Mouse (Mus musculus): ENCODE data around the gene Bcat2. TPM values are rescaled to one million over a fixed set of nuclear protein-coding genes. Genes with fewer than 3 reads are reported as not detected.

The Bcat2 gene
- total RNA-seq, 2 experiments from 2014 or later, result 50.0 to 81.0 TPM

DNA sequence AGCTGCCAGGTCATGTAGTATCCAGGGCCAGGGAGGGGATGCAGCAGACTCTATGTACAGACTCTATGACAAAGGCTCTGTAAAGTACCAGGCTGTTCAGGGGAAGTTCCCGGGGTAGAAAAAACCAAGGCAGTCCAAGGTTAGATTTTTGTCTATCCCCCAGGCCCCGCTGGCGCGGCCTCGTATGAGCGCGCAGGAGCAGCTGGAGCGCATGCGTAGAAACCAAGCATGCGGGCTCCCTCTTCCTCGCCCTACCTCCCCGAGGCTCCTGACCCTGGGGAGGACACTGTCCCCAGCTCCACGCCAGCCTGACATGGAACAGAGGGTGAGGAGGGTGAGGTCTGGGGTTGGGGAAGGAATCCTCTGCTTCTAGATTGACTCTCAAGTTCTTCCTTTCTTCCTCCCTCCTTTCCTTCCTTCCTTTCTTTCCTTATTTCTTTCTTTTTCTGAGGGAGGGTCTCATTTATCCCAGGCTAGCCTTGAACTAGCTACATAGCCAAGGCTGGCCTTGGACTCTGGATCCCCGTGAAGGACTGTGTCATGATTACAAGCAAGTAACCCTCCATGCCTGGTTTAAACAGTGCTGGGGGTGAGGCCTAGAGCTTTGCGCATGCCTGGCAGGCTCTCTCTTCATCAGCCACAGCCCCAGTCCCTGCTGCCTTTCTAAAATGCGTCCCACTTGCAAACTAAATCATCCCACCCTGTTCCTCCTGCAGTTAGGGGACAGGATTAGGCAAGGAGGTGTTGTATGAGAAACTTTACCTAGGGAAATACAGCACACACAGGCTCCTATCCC lies 20.1 kb upstream of the Bcat2 start:
- ATAC-seq (replicated peaks; ENCODE audit: low FRiP score, low TSS enrichment, poor library complexity, severe bottlenecking), result no peak

DNA sequence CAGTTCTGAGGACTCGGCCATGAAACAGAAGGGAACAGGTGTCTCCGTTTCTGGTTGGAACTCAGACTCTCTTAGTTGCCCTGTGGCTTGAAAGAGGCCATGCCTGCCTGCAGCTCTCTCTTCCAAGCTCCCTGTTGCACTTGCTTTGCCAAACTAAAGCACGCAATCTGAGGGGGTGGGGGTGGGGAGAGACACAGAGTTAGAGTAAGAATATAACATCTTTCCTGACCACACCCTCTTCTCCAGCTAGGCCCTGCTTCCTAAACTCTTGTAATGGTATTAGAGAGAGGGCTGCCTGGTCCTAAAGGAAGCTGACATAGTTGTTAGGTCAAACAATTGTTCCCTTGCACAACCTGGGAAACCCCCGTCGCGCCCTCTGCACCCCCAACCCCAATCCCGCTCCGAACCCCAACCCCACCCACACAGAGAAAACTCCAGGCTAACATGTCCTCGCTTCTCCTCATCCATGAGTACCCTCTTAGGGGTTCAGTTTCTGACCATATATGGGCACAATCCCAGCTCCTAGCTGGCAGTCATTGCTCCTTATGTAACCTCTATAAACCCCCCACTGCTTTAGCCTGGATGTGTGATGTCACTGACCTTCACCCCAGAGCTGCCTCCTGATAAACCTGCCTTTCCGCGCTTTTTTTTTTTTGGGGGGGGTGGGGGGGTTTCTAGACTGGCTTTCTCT lies 19.0 kb upstream of the Bcat2 start:
- no peak for ATAC-seq (replicated peaks; ENCODE audit: low FRiP score, low TSS enrichment, poor library complexity, severe bottlenecking)

- ATAC-seq (replicated peaks; ENCODE audit: low FRiP score, low TSS enrichment, poor library complexity, severe bottlenecking), result no peak
Observed at GRCm38 (mm10) chr7:45551512-45551883, 18.5 kb upstream of the Bcat2 start.

- ATAC-seq (replicated peaks; ENCODE audit: low FRiP score, low TSS enrichment, poor library complexity, severe bottlenecking), result no peak
Observed at GRCm38 (mm10) chr7:45553519-45553918, 16.4 kb upstream of the Bcat2 start.

DNA sequence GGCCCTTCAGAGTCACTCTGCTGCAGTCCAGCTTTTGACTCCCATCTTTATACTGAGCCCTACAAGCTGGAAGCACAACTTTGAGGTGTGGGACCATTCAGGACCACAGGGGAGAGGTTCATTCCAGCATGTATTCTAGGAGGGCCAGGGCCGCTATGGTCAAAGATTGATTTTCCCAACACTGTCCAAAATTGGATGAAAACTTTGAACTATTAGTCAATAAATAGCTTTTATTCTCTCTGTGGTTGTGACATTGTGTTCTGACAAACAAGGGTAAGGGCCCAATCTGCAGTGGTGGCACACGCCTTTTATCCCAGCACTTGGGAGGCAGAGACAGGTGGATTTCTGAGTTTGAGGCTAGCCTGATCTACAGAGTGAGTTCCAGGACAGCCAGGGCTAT lies 16.0 kb upstream of the Bcat2 start:
- ATAC-seq (replicated peaks; ENCODE audit: low FRiP score, low TSS enrichment, poor library complexity, severe bottlenecking), result no peak

DNA sequence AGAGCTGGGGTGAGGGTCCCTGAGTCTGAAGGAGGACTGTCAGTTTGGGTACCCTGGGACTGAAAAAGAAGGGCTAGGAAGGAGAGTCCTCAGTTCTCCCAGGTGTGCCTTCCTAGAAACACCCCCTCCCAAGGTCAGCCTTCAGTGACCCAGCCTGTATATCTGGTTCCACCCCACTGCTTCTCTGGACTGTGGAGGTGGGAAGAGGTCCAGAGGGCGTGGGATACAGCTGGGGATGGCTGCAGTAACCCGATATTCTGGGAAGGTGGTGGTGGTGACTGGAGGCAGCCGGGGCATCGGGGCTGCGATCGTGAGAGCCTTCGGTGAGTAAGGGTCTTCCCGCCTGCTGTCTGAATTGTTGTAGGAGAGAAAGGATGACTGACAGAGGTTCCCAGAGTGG lies 15.2 kb upstream of the Bcat2 start, which contains the start of gene Hsd17b14:
Gene Hsd17b14 (plus strand): TSS at position 150 of the 400 bp plus-strand sequence.
- no peak for ATAC-seq (replicated peaks; ENCODE audit: low FRiP score, low TSS enrichment, poor library complexity, severe bottlenecking)

DNA sequence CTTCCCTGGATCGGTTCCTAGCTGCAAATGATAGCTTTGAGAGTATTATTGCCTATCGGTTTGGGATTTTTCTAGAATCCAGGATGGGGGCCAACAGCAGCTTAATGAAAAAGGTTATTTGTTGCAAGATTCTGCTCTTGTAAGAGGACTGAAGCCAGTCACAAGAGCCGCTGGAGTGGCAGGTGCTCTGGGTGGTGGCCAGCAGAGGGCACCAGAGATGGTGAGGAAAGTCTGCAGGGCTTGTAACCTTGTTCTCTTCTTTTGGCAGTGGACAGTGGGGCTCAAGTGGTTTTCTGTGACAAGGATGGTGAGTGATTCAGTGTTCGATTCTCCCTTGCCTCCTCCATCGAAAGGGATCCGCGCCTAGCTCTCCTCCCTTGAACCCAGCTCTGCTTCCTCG lies 14.2 kb upstream of the Bcat2 start:
- peak; percentile 84 for ATAC-seq (replicated peaks; ENCODE audit: low FRiP score, low TSS enrichment, poor library complexity, severe bottlenecking)

DNA sequence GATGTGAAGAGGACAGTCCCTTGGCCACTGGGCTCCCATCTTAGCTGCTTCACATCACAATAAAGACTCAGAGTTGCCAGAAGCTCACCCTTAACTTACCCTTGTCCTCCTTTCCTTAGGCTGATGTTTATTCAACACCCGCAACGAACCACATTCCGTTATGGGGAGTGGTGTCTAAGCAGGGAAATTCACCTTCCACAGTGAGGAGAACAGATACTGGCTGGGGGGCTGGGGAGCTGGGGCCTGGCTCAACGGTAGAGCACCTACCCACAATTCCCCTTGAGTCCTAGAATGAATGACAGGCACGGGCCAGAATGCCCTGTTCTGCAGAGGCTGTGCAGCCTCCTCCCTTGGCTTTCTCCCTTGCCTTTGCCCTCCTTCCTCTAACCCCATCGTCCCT lies 11.0 kb upstream of the Bcat2 start:
- ATAC-seq (replicated peaks; ENCODE audit: low FRiP score, low TSS enrichment, poor library complexity, severe bottlenecking), result no peak

DNA sequence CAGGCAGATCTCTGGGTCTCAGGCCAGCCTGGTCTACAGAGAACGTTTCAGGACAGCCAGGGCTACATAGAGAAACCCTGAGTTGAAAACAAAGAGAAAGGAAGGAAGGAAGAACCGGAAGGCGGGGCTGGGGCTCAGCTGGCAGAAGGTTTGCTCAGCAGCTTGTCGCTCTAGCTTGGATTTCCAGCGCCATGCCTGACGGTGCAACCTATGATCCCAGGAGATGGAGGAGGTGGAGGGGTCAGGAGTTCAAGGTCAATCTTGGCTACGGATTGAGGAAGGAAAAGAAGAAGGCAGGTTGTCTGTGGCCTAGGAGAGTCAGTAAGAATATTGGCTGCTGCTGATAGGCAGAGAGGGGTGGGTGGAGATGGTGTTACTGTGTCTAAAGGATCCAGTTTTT lies 9.7 kb upstream of the Bcat2 start:
- no peak for ATAC-seq (replicated peaks; ENCODE audit: low FRiP score, low TSS enrichment, poor library complexity, severe bottlenecking)

GRCm38 (mm10) chr7:45560843-45561623 lies 8.9 kb upstream of the Bcat2 start:
- ATAC-seq (replicated peaks; ENCODE audit: low FRiP score, low TSS enrichment, poor library complexity, severe bottlenecking), result peak; percentile 76

DNA sequence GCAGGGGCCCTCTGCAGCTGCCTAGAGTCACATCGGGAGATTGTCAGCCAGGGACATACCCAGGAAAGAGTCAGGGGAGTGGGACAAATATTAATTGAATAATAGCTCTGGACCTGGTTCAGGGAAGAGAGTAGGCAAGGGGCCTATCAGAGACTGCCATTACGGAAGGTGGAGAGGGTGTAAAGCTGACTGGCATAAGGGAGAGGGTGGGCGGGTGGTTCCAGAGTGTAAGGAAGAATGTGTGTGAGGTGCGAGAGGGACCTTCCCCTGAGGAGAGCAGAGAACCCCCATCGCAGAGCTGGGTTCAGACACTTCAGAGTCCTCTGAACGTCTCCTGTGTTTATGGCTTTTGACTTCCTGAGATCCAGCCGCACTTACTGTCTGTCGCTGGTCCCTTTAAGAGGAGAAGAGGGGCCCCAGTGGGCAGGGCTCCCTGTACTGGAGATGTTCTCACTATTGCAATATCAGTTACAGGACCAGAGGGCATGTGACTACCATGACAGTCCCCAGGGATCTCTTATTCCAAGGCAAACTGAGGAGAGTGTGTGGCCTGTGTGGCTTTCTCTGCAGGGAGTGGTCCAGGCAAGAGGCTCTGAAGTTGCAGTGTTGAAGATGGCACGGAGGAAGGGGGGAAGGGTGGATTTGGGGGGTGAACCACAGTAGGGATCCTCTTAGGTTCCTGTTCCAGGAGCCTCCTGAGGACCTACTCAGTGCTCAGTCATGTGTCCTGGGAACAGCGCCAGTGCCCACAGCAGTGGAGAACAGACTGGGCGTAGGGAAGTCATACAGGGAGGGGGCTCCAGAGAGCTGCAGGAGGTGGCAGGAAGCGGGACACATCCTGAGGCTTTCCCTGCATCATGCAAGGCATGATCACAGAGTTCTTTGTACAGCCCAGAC lies 8.1 kb upstream of the Bcat2 start:
- 0 out of 2 replicates have a peak, but pooled peaks have one; percentile 11 for ATAC-seq (replicated peaks; ENCODE audit: low FRiP score, low TSS enrichment, poor library complexity, severe bottlenecking)

- ATAC-seq (replicated peaks; ENCODE audit: low FRiP score, low TSS enrichment, poor library complexity, severe bottlenecking), result no peak
Observed at GRCm38 (mm10) chr7:45564811-45565210, 5.1 kb upstream of the Bcat2 start.

DNA sequence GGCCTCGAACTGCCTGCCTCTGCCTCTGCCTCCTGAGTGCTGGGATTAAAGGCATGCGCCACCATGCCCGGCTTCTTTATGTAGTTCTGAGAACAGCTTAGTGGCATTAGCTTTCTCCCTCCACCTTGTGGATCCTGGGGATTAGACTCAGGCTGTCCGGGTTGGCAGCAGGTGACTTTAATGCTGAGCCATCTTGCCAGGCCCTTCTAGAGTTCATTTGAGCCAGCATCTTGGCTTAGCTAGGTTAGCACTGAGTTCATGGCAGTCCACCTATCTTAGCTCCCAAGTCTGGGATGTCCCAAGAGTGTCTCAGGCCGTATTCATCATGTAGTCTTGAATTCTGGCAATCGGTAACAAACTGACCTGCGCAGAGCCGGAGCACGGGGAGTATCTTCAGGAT lies 4.5 kb upstream of the Bcat2 start:
- no peak for ATAC-seq (replicated peaks; ENCODE audit: low FRiP score, low TSS enrichment, poor library complexity, severe bottlenecking)

- ATAC-seq (replicated peaks; ENCODE audit: low FRiP score, low TSS enrichment, poor library complexity, severe bottlenecking), result no peak
Observed at GRCm38 (mm10) chr7:45567112-45567779, 2.7 kb upstream of the Bcat2 start.

- peak; percentile 85 for ATAC-seq (replicated peaks; ENCODE audit: low FRiP score, low TSS enrichment, poor library complexity, severe bottlenecking)
Observed at GRCm38 (mm10) chr7:45567780-45568516, 2.0 kb upstream of the Bcat2 start.

DNA sequence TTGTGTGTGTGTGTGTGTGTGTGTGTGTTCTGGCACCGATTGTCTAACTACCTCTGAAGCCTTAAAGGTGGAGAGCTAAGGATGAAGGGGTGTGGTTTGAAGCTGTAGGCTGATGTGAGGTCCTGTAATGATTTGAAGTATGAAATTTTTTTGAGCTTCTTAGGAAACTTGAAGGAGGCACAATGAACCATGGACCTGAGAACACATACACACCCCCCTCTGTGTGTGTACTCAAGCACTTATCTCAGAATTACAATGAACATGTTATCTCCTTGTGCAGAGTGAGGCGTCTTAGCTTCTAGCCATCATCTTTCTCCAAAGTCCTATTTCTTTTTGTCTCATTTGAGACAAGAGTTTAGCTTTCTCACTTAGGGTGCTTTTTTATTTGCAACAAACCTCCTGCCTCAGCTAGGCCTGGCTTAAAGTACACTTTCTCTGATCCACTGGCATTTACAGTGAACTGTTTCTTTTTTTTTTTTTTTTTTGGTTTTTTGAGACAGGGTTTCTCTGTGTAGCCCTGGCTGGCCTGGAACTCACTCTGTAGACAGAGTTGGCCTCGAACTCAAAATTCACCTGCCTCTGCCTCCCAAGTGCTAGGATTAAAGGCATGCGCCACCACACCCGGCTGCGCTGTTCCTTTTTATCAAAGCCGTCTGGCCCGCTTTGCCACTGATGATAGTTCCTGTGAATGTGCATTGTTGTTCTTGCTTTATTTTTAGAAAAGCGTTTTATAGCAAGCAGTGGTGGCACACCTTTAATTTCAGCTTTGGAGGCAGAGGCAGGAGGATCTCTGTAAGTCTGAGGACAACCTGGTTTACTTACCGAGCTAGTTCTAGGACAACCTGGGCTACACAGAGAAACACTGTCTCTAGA lies 1.1 kb upstream of the Bcat2 start:
- peak; percentile 67 for ATAC-seq (replicated peaks; ENCODE audit: low FRiP score, low TSS enrichment, poor library complexity, severe bottlenecking)

GRCm38 (mm10) chr7:45571966-45572365 lies 2.0 kb downstream of the Bcat2 start:
- no peak for ATAC-seq (replicated peaks; ENCODE audit: low FRiP score, low TSS enrichment, poor library complexity, severe bottlenecking)
